Mouse (Mus musculus) urinary bladder, postnatal 4 days (tissue): ENCODE measurements around the gene Tmem102.
A peak's percentile ranks its signal among the peaks of the same experiment; 100 is the strongest.

ENCODE experiments used
- DNase-seq, 2 experiments: peaks; one replicate each; pipeline ENCODE4 v3.0.0; 2021 to 2022; ENCODE audit warnings: low spot score in 2 of 2

The Tmem102 gene

GRCm38 (mm10) chr11:69758478-69758970 is 46.9 kb downstream of the Tmem102 start, which contains the start of gene Polr2a:
Gene Polr2a (minus strand): TSS chr11:69758637.
- peak; percentile 97 for DNase-seq

- peak; percentile 95 to 96 for DNase-seq
Measured at GRCm38 (mm10) chr11:69758090-69758456, 47.4 kb downstream of the Tmem102 start.

- DNase-seq, result no peak
Measured at GRCm38 (mm10) chr11:69757303-69758089, 47.9 kb downstream of the Tmem102 start.

- DNase-seq, result no peak
Measured at GRCm38 (mm10) chr11:69754701-69755100, 50.7 kb downstream of the Tmem102 start.

- no peak for DNase-seq
Measured at GRCm38 (mm10) chr11:69754233-69754632, 51.2 kb downstream of the Tmem102 start.
